Comparison of ENCODE assay signal across 8 mouse cellular contexts in genomic region chr9:46814478-46815241, GRCm38 (mm10).
DNase-seq lines count a peak whose midpoint lies in the region; ATAC-seq and TF ChIP-seq lines count a peak whose summit lies in the region.

No protein-coding gene starts in this region.

- peak overlapping the region; percentile 55 for H3K4me2 ChIP-seq in hindbrain, embryonic 12.5 days (replicated peaks)
- H3K4me2 ChIP-seq in lung, embryonic 14.5 days, result peak overlapping the region; percentile 60

- TF ChIP-seq CTCF in lung, embryonic 14.5 days (IDR thresholded peaks at IDR 0.05; ENCODE audit: low read depth), result peak; percentile 87

- H3K27me3 ChIP-seq in hindbrain, embryonic 12.5 days, result peaks cover 4% of the 10 kb centered on the region
- H3K27me3 ChIP-seq in lung, embryonic 14.5 days (ENCODE audit: insufficient read depth, low read length), result no peaks in the 10 kb centered on the region

- H3K9me3 ChIP-seq in hindbrain, embryonic 12.5 days (replicated peaks), result no peaks in the 10 kb centered on the region
- no peaks in the 10 kb centered on the region for H3K9me3 ChIP-seq in lung, embryonic 14.5 days (ENCODE audit: low read depth, low read length)

- ATAC-seq in frontal cortex, adult (ENCODE audit: low TSS enrichment), result peak; percentile 88
- ATAC-seq in hindbrain, embryonic 12.5 days (ENCODE audit: low FRiP score), result peak; percentile 88
- peak; percentile 73; the same call in 1 of the 2 replicates for ATAC-seq in lung, embryonic 14.5 days (ENCODE audit: insufficient read depth)

- 7% methylated on average over 22 of the region's 22 CpGs for WGBS in hindbrain, embryonic 12.5 days
- WGBS in lung, embryonic 14.5 days, result 11% methylated on average over 22 of the region's 22 CpGs

- peak overlapping the region; percentile 55 for H3K9ac ChIP-seq in hindbrain, embryonic 12.5 days
- H3K9ac ChIP-seq in lung, embryonic 14.5 days, result peak overlapping the region; percentile 17; the same call in 1 of the 2 replicates

- H3K27ac ChIP-seq in hindbrain, embryonic 12.5 days, result peak overlapping the region; percentile 72
- no peak overlapping the region for H3K27ac ChIP-seq in lung, embryonic 14.5 days (ENCODE audit: low read depth)

- peak overlapping the region; percentile 29 for H3K4me3 ChIP-seq in hindbrain, embryonic 12.5 days
- H3K4me3 ChIP-seq in lung, embryonic 14.5 days (ENCODE audit: low read depth, low read length), result peak overlapping the region; percentile 22; the same call in 1 of the 2 replicates

- peaks cover 12% of the 10 kb centered on the region for H3K4me1 ChIP-seq in hindbrain, embryonic 12.5 days
- no peaks in the 10 kb centered on the region for H3K4me1 ChIP-seq in lung, embryonic 14.5 days (ENCODE audit: insufficient read depth)

- peak; percentile 53 for DNase-seq in NIH3T3 (ENCODE audit: low read depth)
- peak; percentile 65 for DNase-seq in cerebellum, adult 9-10 months
- peak; percentile 63 for DNase-seq in layer of hippocampus, adult 9-10 months (ENCODE audit: low spot score)
- peak; percentile 89 for DNase-seq in lung, embryonic 14.5 days
- DNase-seq in retina, embryonic 14.5 days (ENCODE audit: low spot score), result peak; percentile 96
- DNase-seq in B cell, adult 2 months, result no peak

- H3K36me3 ChIP-seq in hindbrain, embryonic 12.5 days, result no peaks in the 10 kb centered on the region
- H3K36me3 ChIP-seq in lung, embryonic 14.5 days (ENCODE audit: insufficient read depth), result no peaks in the 10 kb centered on the region

Comparison
In these comparisons a context has a peak if more than half of its experiments do, and no peak if none do; other contexts are left out.
1. DNase-seq: peak in NIH3T3 (single experiment), cerebellum, adult 9-10 months (single experiment), layer of hippocampus, adult 9-10 months (single experiment), lung, embryonic 14.5 days (single experiment) and retina, embryonic 14.5 days (single experiment); none in B cell, adult 2 months (0 of 2).
2. Peak in every context shown above with its lines, with median percentiles within 50 percentile points of each other: ATAC-seq.